Comparison of ENCODE assay signal across 13 mouse cellular contexts in genomic region chr7:67145748-67146147, GRCm38 (mm10).
A peak's percentile ranks its signal among the peaks of the same experiment; 100 is the strongest.
DNase-seq lines count a peak whose midpoint lies in the region; ATAC-seq and TF ChIP-seq lines count a peak whose summit lies in the region.
"Had no signal": no experiment of that assay in that cellular context is flagged by ENCODE, and none has a peak within 500 bp of the region (broad histone marks: within the 10 kb centered on the region; RNA-seq: fewer than 3 reads in every experiment).

No protein-coding gene starts in this region.

- DNase-seq in heart, postnatal 0 days (ENCODE audit: low spot score), result peak; percentile 33
- DNase-seq in heart, adult 11 months, result no peak
- peak; percentile 29 for DNase-seq in right cerebral cortex, postnatal 14 days
- no peak for DNase-seq in right cerebral cortex, adult 18-20 months
- DNase-seq in kidney, postnatal 36 days, result peak; percentile 19 to 29
- DNase-seq in urinary bladder, postnatal 25 days (ENCODE audit: low spot score), result peak; percentile 52
- no peak for DNase-seq in hindbrain, embryonic 10.5 days (ENCODE audit: low spot score)
- DNase-seq in gastrocnemius, postnatal 25 days, result no peak
- DNase-seq: right cerebral cortex, postnatal 25 days had no signal

- no peak overlapping the region for H3K4me2 ChIP-seq in heart, postnatal 0 days (ENCODE audit: low read depth, low read length)
- H3K4me2 ChIP-seq: liver, embryonic 15.5 days had no signal

- H3K4me3 ChIP-seq in heart, postnatal 0 days (ENCODE audit: low read depth, low read length), result no peak overlapping the region
- no peak overlapping the region for H3K4me3 ChIP-seq in hindbrain, embryonic 10.5 days
- H3K4me3 ChIP-seq: heart, embryonic 10.5 days; layer of hippocampus, adult 2 months; liver, embryonic 15.5 days; myocyte had no signal

- ATAC-seq in heart, postnatal 0 days (ENCODE audit: insufficient read depth, low read depth), result peak; percentile 69; the same call in 1 of the 2 replicates

- no peaks in the 10 kb centered on the region for H3K27me3 ChIP-seq in heart, postnatal 0 days (ENCODE audit: control insufficient read depth, insufficient read depth, low read length)
- H3K27me3 ChIP-seq in hindbrain, embryonic 10.5 days (ENCODE audit: insufficient read depth, poor library complexity, severe bottlenecking), result no peaks in the 10 kb centered on the region
- H3K27me3 ChIP-seq: liver, embryonic 15.5 days had no signal

- H3K27ac ChIP-seq in heart, postnatal 0 days (ENCODE audit: low read depth), result no peak overlapping the region
- no peak overlapping the region for H3K27ac ChIP-seq in hindbrain, embryonic 10.5 days
- H3K27ac ChIP-seq: heart, embryonic 10.5 days; layer of hippocampus, adult 2 months; liver, embryonic 15.5 days had no signal

- no peaks in the 10 kb centered on the region for H3K36me3 ChIP-seq in heart, postnatal 0 days (replicated peaks; ENCODE audit: control insufficient read depth, insufficient read depth, low read length)
- no peaks in the 10 kb centered on the region for H3K36me3 ChIP-seq in hindbrain, embryonic 10.5 days
- H3K36me3 ChIP-seq: liver, embryonic 15.5 days had no signal

- TF ChIP-seq EP300 in heart, postnatal 0 days (IDR thresholded peaks at IDR 0.05; ENCODE audit: low read depth), result no peak

- no peak overlapping the region for H3K9ac ChIP-seq in heart, postnatal 0 days (replicated peaks; ENCODE audit: low read depth, low read length)
- H3K9ac ChIP-seq: liver, embryonic 15.5 days had no signal

- H3K9me3 ChIP-seq in heart, postnatal 0 days (replicated peaks; ENCODE audit: control insufficient read depth, low read length), result no peaks in the 10 kb centered on the region
- no peaks in the 10 kb centered on the region for H3K9me3 ChIP-seq in hindbrain, embryonic 10.5 days
- H3K9me3 ChIP-seq: heart, embryonic 10.5 days; liver, embryonic 15.5 days had no signal

- no peaks in the 10 kb centered on the region for H3K4me1 ChIP-seq in heart, postnatal 0 days (ENCODE audit: control insufficient read depth, insufficient read depth)
- peaks cover 23% of the 10 kb centered on the region for H3K4me1 ChIP-seq in hindbrain, embryonic 10.5 days (replicated peaks)

- no peak for TF ChIP-seq CTCF in heart, postnatal 0 days (IDR thresholded peaks at IDR 0.05; ENCODE audit: low read depth)

- 41% methylated on average over 7 of the region's 7 CpGs for WGBS in heart, postnatal 0 days
- 82% methylated on average over 7 of the region's 7 CpGs for WGBS in hindbrain, embryonic 10.5 days

Comparison
In these comparisons a context has a peak if more than half of its experiments do, and no peak if none do; other contexts are left out.
1. DNase-seq: peak in heart, postnatal 0 days (single experiment), right cerebral cortex, postnatal 14 days (single experiment), kidney, postnatal 36 days (2 of 2) and urinary bladder, postnatal 25 days (single experiment); none in heart, adult 11 months (single experiment), right cerebral cortex, adult 18-20 months (single experiment), hindbrain, embryonic 10.5 days (single experiment) and gastrocnemius, postnatal 25 days (single experiment).